Mouse (Mus musculus) intestine, embryonic 14.5 days (tissue): ENCODE measurements around the gene Tex14. TPM values are rescaled to one million over a fixed set of nuclear protein-coding genes. Genes with fewer than 3 reads are reported as not detected.

Source experiments
- ATAC-seq: fragments of 200-750 bp; cut with Nextera tagmentation; replicated peaks from 2 replicates; pipeline ENCODE4 v1.8.0; 2017; ENCODE audit warnings: low read depth, moderate number of reproducible peaks, moderate TSS enrichment, moderate library complexity; ENCODE audit not compliant: low FRiP score, low TSS enrichment
- DNase-seq: peaks from one replicate; pipeline ENCODE4 v3.0.0-alpha.2; 2018; ENCODE audit warnings: low spot score
- H3K27ac ChIP-seq: fragments of 300-500 bp; sonication (generic); 2 replicates; pipeline ENCODE4 v1.5.1; 2014; ENCODE audit warnings: low read depth, mild to moderate bottlenecking, control low read depth
- H3K27me3 ChIP-seq: fragments of 300-500 bp; sonication (generic); replicated peaks from 2 replicates; pipeline ENCODE4 v1.6.1; 2014; ENCODE audit warnings: low read length, control low read depth; ENCODE audit not compliant: control insufficient read depth, insufficient read depth
- H3K36me3 ChIP-seq: fragments of 300-500 bp; sonication (generic); 2 replicates; pipeline ENCODE4 v1.6.1; 2014; ENCODE audit warnings: low read length, control low read depth; ENCODE audit not compliant: control insufficient read depth, insufficient read depth
- H3K4me1 ChIP-seq: fragments of 300-500 bp; sonication (generic); replicated peaks from 2 replicates; pipeline ENCODE4 v1.6.1; 2014; ENCODE audit warnings: low read length, control low read depth, mixed read lengths; ENCODE audit not compliant: control insufficient read depth, insufficient read depth
- H3K4me2 ChIP-seq: fragments of 300-500 bp; sonication (generic); 2 replicates; pipeline ENCODE4 v1.6.1; 2014; ENCODE audit warnings: low read length
- H3K4me3 ChIP-seq: fragments of 300-500 bp; sonication (generic); 2 replicates; pipeline ENCODE4 v1.5.1; 2014; ENCODE audit warnings: low read depth, low read length, control low read depth, mixed read lengths
- H3K9ac ChIP-seq: fragments of 300-500 bp; sonication (generic); 2 replicates; pipeline ENCODE4 v1.6.1; 2014; ENCODE audit warnings: mild to moderate bottlenecking, low read length
- H3K9me3 ChIP-seq: fragments of 300-500 bp; sonication (generic); 2 replicates; pipeline ENCODE4 v1.6.1; 2016; ENCODE audit warnings: low read length, control low read depth; ENCODE audit not compliant: control insufficient read depth
- WGBS: fragments of 180-500 bp; shearing (Covaris S2); extraction: QIAGEN DNeasy Blood & Tissue Kit; methylation state at CpG from one replicate; pipeline ENCODE4 v1.1.7; 2014; 5-methylcytosine and 5-hydroxymethylcytosine counted together
- polyA plus RNA-seq: library from polyadenylated mRNA; unstranded; fragments of >200 nt; fragmentation: Nextera tagmentation; extraction: Ambion mirVana; gene quantifications from 2 replicates; pipeline ENCODE4 v1.2.1, GENCODE M21; 2014

Gene Tex14
- polyA plus RNA-seq, 1 experiment from 2014 or later: 0.65 TPM

DNA sequence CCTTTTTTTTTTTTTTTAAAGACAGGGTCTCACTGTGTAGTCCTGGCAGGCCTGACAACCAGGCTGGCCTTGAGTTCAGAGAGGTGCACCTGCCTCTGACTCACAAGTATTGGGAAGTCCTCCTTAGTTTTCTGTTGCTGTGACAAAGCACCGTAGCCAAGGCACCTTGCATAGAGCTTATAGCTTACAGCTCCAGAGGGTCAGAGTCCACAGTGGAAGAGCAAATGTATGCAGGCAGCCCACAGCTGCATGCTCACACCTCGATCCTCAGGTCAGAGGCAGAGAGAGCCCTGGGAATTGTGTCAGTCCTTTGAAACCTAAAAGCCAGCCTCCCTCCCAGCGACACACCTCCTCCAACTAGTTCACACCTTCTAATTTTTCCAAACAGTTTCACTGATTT is 101.6 kb downstream of the Tex14 start:
- no peak for DNase-seq
- H3K4me1 ChIP-seq: no peaks in the 10 kb centered on the region
- 48% methylated on average over 3 of the region's 3 CpGs for WGBS

GRCm38 (mm10) chr11:87507043-87507442 is 102.2 kb downstream of the Tex14 start:
- Histone ChIP-seq H3K4me3 (no peak overlapping the region), H3K4me2 (no peak overlapping the region), H3K27me3 (no peaks in the 10 kb centered on the region), H3K4me1 (no peaks in the 10 kb centered on the region), H3K9ac (no peak overlapping the region), H3K9me3 (no peaks in the 10 kb centered on the region), H3K27ac (no peak overlapping the region), H3K36me3 (no peaks in the 10 kb centered on the region)
- ATAC-seq (no peak), DNase-seq (no peak)

More for the DNA sequence above, 101.6 kb downstream of the Tex14 start:
- H3K4me2 ChIP-seq: no peak overlapping the region
- no peak overlapping the region for H3K9ac ChIP-seq
- no peak overlapping the region for H3K27ac ChIP-seq
- H3K9me3 ChIP-seq: no peaks in the 10 kb centered on the region
- no peaks in the 10 kb centered on the region for H3K27me3 ChIP-seq
- no peak overlapping the region for H3K4me3 ChIP-seq
- peak; percentile 72 for ATAC-seq
- H3K36me3 ChIP-seq: no peaks in the 10 kb centered on the region

DNA sequence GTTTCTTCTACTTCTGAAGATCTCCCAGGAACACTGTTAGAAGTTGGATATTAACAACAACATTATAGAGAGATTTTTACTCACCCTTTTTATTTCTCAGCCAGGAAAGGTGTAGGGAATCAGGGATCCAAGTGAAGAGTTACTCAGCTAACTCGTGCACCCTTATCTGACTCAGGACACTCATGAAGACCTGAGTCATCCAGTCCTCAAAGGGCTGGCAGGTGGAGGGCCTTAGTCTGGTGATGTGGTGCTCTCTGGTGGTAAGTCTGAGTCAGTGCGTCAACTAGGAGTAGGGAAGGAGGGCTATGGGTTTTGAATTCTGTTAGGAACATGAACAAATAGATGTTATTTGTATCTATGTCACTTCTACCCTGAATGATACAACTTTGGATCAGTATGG is 114.4 kb downstream of the Tex14 start:
- Histone ChIP-seq H3K4me3 (no peak overlapping the region), H3K9ac (no peak overlapping the region), H3K9me3 (no peaks in the 10 kb centered on the region), H3K36me3 (no peaks in the 10 kb centered on the region), H3K4me1 (no peaks in the 10 kb centered on the region), H3K27me3 (no peaks in the 10 kb centered on the region), H3K27ac (no peak overlapping the region), H3K4me2 (no peak overlapping the region)
- WGBS: 6% methylated on average over 2 of the region's 2 CpGs
- no peak for DNase-seq
- ATAC-seq: peak; percentile 76; the same call in 1 of the 2 replicates

DNA sequence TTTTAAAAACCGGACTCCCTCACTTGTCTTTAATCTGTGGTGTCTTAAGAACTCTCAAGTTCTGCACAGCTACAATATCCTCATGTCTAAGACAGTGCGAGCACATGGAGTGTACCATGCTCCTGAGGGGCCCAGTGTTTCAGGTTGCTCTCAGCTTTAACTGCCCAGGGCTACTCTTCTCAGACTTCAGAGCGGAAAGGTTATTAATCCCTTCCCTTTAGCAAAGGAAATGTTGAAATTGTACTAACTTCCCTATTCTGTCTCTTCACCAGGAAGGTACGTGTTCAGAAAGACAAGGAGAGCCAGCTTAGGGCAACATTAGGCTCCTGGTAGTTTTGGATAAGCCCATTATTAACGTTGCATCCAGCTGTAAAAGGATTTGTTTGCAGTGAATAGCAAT is 118.6 kb downstream of the Tex14 start:
- DNase-seq (no peak), ATAC-seq (no peak)
- H3K4me1 ChIP-seq: no peaks in the 10 kb centered on the region
- 81% methylated on average over 5 of the region's 5 CpGs for WGBS
- H3K4me3 ChIP-seq: no peak overlapping the region
- H3K27me3 ChIP-seq: no peaks in the 10 kb centered on the region
- no peak overlapping the region for H3K27ac ChIP-seq
- no peaks in the 10 kb centered on the region for H3K36me3 ChIP-seq
- H3K9me3 ChIP-seq: no peaks in the 10 kb centered on the region
- no peak overlapping the region for H3K4me2 ChIP-seq
- no peak overlapping the region for H3K9ac ChIP-seq

DNA sequence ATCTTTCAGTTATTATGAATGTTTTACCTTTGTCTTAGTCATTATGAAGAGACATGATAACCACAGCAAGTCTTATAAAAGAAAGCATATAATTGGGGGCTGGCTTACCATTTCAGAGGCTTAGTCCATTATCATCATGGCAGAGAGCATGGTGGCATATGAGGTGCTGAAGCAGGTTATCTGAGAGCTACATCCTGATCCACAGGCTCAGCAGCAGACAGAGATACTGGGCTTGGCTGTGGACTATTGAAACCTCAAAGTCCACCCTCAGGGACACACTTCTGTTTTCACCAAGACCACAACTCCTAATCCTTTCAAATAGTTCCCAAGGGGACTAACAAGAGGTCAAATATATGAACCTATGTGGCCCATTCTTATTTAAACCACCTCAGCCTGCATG is 119.1 kb downstream of the Tex14 start:
- Histone ChIP-seq H3K27ac (no peak overlapping the region), H3K27me3 (no peaks in the 10 kb centered on the region), H3K36me3 (no peaks in the 10 kb centered on the region), H3K9ac (no peak overlapping the region), H3K4me2 (no peak overlapping the region), H3K4me3 (no peak overlapping the region), H3K9me3 (no peaks in the 10 kb centered on the region), H3K4me1 (no peaks in the 10 kb centered on the region)
- DNase-seq: no peak
- ATAC-seq: no peak

DNA sequence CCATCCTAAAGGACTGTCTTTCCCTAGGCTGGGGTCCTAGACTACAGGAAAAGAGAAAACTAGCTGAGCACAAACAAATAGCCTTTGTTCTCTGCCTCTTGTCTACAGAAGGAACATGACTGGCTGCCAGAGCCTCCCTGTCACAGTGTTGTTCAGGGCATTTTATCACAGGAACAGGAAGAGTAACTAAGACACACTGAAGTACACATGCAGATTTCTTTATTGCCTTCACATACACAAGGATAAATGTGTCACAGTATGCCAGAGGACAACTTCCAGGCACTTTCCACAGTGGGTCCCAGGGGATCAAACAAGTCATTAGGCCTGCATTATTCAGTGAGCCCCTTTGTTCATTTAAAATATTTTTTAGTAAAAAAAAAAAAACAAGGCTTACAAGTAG is 119.9 kb downstream of the Tex14 start:
- Histone ChIP-seq H3K27me3 (no peaks in the 10 kb centered on the region), H3K36me3 (no peaks in the 10 kb centered on the region), H3K4me1 (no peaks in the 10 kb centered on the region), H3K4me2 (no peak overlapping the region), H3K9ac (no peak overlapping the region), H3K4me3 (no peak overlapping the region), H3K27ac (no peak overlapping the region), H3K9me3 (no peaks in the 10 kb centered on the region)
- DNase-seq (no peak), ATAC-seq (no peak)

DNA sequence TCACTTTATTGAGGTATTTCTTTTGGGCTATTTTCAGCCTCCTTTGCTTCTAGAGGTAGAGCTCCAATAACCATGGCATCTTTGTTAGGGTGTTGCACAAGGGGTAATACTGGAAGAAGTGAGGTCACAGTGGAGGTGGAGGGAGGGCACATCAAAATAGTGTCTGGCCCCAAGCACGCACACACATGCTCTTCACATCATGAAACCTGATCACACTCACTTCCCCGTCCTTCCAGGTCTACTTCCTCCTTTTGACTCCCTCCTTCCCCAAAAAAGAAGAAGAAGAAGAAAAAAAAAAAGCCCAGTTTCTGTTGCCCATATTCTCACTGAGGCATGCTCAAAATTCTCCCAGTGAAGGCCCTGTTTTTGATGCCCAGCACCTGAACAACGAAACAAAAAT is 122.5 kb downstream of the Tex14 start:
- Histone ChIP-seq H3K27me3 (no peaks in the 10 kb centered on the region), H3K9me3 (no peaks in the 10 kb centered on the region), H3K36me3 (no peaks in the 10 kb centered on the region), H3K27ac (no peak overlapping the region), H3K4me3 (no peak overlapping the region), H3K4me1 (no peaks in the 10 kb centered on the region), H3K9ac (no peak overlapping the region), H3K4me2 (no peak overlapping the region)
- ATAC-seq (no peak), DNase-seq (no peak)
- WGBS: 68% methylated on average over 3 of the region's 3 CpGs

- DNase-seq (no peak), ATAC-seq (no peak)
- Histone ChIP-seq H3K9ac (no peak overlapping the region), H3K27ac (no peak overlapping the region), H3K36me3 (no peaks in the 10 kb centered on the region), H3K9me3 (no peaks in the 10 kb centered on the region), H3K4me2 (no peak overlapping the region), H3K4me1 (no peaks in the 10 kb centered on the region), H3K27me3 (no peaks in the 10 kb centered on the region), H3K4me3 (no peak overlapping the region)
- 51% methylated on average over 4 of the region's 4 CpGs for WGBS
Measured at GRCm38 (mm10) chr11:87527990-87528389, 123.1 kb downstream of the Tex14 start.

- no peak overlapping the region for H3K9ac ChIP-seq
- no peaks in the 10 kb centered on the region for H3K36me3 ChIP-seq
Measured at GRCm38 (mm10) chr11:87531695-87532094, 126.8 kb downstream of the Tex14 start.

More at GRCm38 (mm10) chr11:87531695-87532094, 126.8 kb downstream of the Tex14 start:
- H3K4me1 ChIP-seq: no peaks in the 10 kb centered on the region
- no peak overlapping the region for H3K4me3 ChIP-seq
- no peaks in the 10 kb centered on the region for H3K27me3 ChIP-seq
- ATAC-seq (no peak), DNase-seq (no peak)
- H3K27ac ChIP-seq: no peak overlapping the region
- WGBS: 53% methylated on average over 6 of the region's 6 CpGs
- H3K4me2 ChIP-seq: no peak overlapping the region
- no peaks in the 10 kb centered on the region for H3K9me3 ChIP-seq
